Mouse (Mus musculus) CD4-positive, CD25-positive, alpha-beta regulatory T cell, adult 2 months (primary cell): ENCODE measurements around the gene Ccdc81.
A peak's percentile ranks its signal among the peaks of the same experiment; 100 is the strongest.

Source experiments
- DNase-seq: peaks from one replicate; pipeline ENCODE4 v3.0.0-alpha.2; 2012; ENCODE audit warnings: low read depth, low spot score

The Ccdc81 gene

DNA sequence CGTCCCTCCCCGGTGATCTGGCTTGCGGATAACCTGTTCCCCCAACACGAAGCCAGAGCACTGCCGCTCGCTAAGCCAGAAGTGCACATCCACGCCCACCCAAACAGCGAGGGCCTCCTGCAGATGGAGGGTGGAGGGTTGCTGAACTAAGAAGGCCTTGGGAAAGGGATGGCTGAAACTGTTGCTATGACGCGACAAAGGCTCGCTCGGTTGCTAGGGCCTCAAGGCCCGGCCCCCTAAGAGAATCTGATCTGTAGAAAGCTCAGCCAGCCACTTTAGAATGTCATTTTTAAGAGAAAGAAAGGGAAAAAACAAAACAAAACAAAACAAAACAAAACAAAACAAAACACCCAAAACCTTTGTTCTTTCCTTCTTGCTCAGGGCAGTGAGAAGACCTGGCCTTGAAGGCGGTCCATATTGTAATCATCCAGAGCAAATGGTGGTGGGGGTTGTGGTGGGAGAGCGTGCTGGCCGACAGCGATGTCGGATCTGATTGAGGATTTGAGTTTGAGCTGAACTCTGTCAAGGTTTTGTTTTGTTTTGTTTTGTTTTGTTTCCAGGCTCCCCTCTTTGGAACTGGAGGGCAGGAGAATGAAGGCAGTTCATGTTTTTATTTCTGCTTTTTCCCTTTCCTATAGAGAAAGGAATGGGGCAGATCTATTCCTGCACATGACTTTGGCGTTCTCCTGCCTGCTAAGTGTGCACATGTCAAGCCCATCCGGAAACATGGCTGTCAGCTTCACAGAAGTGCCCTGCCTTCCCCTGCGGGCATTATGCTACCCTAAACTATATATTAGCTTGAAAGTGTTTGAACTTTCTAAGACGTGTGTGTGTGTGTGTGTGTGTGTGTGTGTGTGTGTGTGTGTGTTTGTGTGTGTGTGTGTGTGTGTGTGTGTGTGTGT, at the start of gene Ccdc81:
Gene Ccdc81 (minus strand): TSS at position 188 of the 902 bp plus-strand sequence.
- no peak for DNase-seq

DNA sequence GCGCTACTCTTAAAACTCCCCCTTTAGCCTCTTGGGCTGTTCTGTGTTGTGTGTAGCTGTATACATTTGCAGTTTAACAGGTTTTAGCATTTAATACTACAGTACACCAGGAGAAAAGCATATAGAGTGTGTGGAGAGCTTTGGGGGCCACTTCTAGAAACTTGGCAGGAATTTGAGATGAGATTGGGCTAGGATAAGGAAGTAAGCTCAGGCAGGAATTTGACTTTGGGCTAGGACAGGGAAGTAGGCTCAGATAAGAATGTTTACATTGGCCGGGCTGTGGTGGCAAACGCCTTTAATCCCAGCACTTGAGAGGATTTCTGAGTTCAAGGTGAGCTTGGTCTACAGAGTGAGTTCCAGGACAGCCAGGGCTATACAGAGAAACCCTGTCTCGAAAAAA, 46.0 kb upstream of the Ccdc81 start:
- DNase-seq, result no peak

DNA sequence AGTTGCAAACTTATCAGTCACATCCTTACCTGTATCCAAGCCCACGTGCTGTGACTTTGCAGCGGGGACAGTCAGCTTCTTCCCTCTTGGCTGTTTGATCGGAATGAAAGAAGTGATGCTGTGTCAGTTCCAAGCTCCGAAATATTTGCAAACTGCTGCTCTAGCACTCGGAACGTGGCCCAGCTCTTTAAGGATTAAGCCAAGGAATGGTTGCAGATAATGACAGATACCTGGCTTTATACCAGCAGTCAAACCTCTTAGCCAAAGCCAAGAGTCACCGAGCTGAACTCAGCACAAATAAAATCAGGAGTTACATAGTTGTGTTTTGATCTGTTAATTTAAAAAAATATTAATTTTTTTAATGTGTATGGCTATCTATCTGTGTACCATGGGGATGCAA, 44.6 kb upstream of the Ccdc81 start:
- DNase-seq, result no peak

DNA sequence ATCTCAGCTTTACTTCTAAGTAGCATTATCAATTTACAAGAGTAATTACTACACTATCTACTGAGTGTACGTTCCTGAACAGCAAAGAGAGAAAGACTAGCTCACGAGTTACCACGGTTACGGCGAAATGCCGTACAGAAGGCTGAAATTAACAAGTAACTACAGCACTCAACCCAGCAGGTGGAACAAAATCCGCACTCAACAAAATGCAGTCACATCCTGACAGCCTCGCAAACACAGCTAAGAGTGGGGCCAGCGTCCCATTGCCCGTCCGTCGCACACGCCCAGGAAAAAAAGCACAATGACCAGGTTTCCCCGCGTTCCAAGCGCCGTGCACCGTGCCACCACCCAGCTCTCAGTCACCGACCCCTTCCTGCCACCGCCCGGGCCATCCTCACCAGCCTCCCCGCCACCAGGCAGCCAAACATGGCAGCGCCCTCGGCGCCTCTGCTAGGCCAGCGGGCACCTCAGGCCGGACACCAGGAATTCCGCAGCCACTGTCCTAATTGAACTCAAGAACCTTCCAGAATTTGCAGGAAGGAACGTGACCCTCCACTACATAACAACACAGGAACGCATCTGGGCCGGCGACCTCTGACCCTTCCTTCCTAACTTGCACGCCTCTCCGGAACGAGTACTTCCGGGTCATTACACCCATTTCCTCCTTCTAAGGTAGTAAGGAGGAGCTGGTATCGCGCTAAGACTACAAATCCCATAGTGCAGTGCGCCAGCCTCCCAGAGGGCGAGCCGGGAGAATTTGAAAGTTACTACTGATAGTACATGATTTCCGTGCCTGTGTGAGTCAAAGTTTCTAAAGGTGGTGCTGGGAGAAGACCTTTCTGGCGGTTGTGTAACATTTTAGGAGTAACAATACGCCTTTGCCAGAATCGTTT, 37.4 kb upstream of the Ccdc81 start, which contains the start of gene Hikeshi:
Gene Hikeshi (minus strand): TSS at position 634 of the 893 bp plus-strand sequence.
- DNase-seq, result peak; percentile 98

DNA sequence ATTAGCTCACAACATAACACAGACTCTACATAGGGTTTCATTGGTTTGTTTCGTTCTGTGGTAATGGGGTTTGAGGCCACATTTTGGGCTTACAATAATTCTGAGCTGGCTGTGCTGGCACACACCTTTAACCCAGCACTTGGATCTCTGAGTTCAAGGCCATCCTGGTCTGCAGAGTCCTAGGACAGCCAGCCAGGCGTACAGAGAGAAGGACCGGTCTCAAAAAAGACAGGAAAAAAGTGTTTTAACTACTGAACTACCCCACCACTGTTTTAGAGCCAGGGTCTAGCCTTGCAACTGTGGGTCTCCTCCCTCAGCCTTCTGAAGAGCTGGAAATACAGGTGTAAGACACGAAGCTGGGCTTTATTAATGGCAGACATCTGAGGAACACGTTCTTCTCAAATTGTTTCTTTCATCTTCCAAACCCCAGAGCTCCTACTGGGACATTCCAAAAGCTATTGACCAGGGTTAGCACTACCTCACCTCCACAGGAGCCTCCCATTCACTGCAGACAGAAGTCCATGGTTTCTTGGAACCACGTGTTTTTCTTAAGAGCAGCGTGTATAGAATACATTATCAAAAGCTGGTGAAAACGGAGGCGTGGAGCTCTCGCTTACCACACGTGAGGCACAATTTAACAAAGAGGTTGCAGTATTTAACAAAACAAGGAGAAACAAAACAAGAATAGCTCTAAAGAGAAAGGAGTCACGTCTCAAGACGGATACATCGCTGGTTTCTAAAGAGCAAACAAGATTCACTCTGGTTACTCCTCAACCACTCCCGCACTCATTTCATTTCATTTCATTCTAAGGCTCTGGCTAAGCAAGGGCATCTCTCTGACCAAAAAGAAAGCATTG, 36.3 kb upstream of the Ccdc81 start:
- no peak for DNase-seq

DNA sequence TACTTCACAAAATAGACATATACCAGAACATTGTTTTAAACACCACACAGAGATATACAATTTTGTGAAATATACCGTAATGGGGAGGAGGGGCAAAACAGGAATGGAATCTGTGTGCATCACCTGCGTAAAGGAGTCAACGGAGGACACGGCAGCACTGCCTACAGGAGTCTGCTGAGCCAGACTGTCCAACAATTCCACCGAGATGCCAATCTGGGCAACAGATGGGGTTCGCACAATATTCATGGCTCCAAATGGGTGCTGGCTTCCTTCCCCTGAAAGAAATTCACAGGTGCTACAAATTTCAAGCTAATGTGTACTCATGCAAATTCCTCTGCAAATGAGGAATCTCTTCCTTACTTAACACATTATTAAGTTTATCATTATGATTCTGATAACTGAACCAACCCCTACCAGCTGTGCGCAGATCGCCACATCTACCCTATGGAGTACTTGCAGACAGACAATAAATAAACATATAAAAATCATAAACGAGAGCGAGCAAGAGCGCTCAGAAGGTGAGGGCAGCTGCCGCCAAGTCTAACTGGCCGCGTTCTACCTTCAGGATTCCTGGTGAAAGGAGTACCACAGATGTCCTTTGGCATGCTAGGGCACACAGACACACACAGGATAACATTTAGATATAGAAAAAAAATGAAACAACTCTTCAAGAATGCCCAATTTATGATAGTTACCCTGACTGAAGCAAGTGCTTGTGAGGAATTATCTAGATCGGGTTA, 20.2 kb upstream of the Ccdc81 start:
- DNase-seq, result no peak

DNA sequence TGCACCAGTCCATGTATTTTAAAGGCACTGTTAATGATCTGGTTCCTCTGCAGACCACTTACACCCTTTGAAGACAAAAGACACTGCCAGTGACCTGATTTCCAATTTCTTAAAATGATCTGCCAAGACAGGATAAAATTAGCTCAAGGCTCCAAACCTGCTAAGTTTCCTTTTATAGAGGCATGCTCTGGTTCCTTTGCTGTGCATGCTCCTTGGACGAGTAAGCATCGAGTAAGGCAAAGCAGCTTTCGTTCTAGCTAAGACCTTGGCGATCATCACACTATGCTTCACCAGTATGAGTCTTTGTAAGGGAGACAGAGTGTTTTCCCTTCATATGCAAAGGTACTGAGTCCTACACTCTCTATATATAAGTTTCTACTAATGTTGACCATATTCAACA, 14.3 kb upstream of the Ccdc81 start:
- no peak for DNase-seq

DNA sequence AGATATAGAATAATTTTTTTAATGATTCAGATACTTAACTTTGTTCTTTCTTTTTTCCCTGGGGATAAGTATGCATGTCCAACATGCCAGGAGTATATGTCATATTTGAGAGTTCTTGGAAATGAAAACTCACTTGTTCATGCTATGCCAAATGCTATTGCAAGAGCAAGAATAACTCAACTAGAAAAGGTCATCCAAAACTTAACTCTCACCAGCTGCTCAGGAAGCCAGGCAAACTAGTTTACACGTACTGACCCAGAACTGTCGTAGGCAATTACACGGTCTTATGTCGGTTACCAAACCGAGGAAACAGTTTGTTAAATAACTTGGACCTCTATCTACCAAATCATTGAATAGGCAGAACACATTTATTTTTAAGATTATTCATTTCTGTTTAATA, 13.3 kb upstream of the Ccdc81 start:
- DNase-seq, result no peak

DNA sequence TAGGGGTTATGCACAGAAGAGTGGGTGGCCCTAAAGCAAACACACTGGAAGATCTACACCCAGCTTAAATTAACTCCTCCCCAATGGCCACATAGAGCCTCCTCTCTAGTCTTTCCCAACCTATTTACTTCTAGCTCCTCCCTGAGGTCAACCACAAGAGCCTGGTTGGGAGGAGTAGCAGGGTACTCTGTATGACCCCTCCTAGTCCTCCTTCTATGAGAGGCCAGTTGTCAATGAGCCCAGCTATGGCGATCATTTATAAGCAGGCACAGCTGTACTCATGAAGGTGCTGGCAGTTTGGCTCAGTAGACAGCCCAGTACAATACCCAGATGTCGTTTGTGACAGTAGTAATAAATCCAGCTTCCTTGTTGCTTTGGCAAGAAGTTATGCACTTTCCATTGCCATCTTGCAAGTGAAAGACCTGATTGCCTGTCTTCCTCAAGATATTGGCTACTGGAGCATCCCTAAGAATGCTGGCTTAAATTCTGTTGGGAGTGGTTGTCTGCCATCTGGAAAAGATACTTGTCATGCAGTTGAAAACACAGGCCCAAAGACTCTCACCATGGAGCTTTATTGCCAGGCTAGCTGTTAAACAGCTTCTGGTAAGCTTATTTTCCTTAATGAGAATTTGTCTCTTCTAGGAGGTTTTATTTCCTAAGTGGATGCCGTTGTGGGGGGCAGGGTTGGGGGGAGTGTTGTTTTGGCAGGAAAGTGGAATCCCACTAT, 10.2 kb upstream of the Ccdc81 start:
- DNase-seq, result no peak

DNA sequence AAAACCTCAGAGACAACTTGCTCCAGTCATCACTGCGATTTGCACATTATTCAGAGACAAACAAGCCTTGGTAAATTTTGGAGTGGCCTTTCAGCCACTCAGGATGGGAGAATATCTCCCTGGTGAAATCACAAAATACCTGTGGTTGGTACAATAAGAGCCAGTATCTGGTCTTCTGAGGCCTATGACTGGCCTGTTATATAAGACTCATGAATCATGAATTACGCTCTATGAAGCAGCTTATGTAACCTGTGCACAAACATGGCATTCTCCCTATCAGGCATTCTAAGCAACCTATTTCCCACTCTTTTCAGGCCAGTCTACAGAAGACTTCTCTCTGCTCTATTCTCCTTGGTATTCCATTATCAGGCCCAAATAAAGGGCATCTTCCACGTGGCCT, 8.9 kb upstream of the Ccdc81 start:
- DNase-seq, result no peak

DNA sequence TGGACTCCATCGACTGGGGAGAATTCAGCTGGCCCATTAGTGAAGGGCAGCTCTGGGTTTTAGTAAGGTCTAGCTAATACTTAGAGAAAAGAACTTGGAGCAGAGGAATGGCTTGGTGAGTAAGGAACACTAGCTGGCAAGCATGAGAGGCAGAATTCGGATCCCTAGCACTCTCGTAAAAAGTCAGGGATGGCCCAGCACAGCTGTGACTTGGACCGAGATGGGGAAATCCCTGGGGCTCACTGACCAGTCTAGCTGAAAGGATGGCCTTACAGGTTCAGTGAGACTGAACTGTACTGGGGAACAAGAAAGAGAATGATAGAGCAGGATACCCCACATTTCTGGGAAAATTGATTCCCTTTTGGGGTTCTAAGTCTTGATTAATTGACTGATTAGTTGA, 6.3 kb upstream of the Ccdc81 start:
- no peak for DNase-seq

DNA sequence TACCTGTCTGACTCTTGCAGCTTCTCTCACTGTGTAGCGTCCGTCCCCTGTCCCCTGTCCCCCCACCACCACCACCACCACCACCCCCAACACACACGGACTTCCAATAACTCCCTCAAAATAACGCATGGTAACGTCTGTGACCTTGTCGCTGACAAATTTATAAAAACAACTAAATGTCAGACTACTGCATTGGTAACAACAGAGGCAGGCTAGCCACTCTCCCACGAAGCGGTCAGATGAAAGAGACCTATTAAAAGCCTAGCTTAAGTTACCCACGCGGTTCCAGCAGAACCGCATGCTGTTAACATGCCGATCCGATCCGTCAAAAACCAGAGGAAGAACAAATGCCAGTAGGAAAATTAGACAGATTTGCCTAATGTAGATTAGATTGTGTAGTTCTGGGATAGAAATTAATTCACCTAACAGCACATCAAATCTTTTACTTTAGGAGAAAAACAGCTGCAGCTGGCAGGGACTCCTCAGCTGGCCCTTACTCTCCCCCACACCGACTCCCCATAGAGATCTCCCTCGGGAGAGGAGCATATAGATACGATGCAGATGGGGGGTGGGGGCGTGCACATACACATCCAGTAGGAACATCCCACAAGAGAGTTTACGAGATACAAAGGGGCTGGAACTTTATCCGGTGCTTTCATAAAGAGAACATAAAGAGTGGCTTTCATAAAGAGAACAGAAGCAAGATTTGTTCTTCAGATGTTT, 5.6 kb upstream of the Ccdc81 start:
- no peak for DNase-seq

DNA sequence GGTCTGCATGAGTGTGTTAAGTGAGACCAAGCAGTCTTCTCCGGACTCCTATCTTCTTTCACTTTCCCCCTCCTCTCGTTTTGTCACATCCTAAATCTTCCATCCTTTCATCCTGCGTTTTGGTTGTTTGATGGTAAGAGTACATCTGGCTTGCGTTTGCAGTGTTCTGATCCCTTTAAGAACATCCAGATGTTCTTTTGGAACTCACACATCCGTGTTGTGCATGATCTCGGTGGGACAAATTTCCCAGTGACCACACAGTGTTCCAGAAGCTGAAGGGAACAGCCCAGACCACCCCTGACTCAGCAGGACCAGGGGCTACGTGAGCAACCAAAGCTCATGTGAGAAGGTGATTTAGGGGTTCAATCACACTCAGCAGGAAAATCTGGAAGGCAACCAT, 5.0 kb upstream of the Ccdc81 start:
- no peak for DNase-seq

DNA sequence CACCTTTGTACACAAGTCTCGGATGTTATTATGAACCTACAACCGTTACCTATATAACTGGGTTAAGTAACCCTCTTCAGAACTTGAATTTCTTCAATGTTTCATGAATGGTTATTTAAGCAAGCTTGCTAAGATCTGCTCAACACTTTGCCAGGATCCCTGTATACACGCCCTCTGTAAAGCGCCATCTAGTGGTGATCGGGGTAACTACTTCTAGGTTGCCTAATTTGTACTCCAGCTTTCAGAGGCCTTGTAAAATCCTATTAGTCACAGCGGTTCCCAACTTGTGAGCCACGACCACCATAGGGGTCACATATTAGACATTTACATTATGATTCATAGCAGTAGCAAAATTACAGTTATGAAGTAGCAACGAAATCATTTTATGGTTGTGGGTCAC, 4.5 kb upstream of the Ccdc81 start:
- peak; percentile 77 for DNase-seq

DNA sequence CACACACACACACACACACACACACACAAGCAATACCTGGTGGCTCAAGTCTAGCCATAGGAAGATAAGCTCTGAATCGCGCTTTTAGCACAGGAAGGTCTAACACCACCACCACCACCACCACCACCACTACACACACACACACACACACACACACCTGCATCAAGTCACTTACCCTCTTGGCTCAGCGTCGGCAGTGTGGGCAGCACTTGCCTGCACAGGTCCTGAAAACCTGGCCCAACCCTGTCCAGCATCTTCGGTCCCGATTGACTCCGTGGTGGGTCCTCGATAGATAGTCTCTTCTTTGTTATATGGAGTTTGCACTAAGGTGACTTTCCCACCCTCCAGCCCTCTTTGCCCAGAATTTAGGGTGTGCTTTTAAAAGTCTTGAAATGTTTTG, 422 bp downstream of the Ccdc81 start:
- DNase-seq, result no peak

DNA sequence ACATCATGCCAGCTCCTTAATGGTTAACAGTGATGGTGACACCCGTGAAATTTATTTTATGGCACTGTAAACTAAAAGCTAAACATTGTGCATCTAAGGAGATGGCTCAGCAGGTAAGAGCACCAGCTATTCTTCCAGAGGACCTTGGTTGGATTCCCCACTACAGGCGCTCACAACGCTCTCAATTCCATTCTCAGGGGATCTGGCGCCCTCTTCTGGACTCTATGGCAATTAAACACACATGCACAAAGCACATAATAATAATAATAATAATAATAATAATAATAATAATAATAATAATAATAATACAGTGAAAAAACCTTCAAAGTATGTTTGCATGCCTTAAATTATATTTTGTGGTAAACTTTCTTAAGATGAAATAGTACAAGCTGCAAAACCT, 11.6 kb downstream of the Ccdc81 start:
- DNase-seq, result peak; percentile 16

DNA sequence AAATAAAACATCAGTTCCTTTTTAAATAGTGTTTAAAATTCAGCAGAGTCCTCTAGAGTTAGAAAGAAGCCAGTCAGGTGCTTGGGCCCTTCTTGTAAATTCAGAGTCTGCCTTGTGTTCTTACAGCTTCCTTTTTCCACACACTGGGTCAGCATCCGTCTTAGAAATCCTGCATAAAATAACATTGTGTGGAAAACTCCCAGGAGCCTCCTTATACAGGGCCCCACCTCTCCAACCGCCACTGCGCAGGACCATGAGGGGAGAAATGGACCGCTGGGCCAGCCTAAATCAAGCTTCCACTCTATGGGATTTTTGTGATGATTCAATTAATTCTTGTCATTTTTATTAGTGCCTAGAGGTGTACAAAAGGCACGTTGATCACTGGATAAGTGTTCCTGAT, 12.0 kb downstream of the Ccdc81 start:
- DNase-seq, result no peak

DNA sequence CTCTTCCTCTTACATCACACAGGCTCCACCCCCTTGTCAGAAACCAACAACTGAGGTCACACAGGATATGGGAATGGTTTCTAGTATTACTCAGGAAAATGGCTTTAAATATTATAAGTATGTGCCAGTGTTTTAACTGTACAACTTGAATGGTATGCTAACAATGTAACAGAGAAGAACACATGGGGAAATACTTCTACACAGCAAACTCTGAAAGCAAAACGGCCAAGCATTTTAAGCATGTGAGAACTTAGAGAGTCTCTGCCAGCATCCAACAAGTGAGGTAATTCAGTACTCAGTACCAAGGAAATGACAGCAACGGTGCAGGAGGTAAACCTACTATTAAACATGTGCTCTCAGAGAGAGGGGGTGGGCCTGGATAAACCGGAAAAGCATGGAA, 18.9 kb downstream of the Ccdc81 start:
- no peak for DNase-seq

DNA sequence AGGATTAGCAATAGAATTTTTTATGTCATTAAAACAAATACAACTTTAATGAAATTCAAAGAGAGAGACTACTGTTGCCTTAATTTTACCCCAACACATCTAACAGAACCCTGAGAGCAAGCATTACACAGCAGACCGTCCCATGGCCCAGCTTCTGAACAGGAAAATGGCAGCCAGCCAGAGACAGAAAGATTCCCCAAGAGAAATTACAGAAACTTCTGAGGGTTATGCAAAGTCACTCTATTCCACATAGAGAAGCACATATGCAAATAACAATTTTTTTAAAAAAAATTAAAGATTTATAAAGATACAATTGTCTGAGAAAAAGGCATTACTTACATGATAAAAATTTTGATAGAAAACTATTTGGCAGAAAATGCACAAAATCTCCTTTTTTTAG, 23.7 kb downstream of the Ccdc81 start:
- no peak for DNase-seq

DNA sequence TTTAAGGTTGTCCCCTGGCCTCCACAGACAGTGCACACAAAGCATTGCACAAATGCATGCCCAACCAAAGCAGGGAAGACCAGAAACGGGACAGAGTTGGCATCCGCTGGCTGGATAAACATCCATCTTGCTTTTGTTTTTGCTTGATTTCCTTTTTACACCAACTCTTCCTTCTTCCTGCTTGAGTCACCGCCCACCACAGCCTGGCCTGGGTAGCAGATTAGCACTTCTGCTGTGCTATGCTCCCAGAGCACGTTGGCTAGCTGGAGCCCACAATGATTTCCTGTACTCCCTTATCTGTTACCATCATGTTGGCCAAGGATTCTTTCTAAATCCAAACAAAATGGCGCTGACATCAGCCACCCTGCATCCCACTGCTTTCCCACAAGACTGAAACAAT, 36.2 kb downstream of the Ccdc81 start:
- no peak for DNase-seq
